Mouse (Mus musculus) small intestine, adult 2 months (tissue): ENCODE measurements around the gene Pmvk.

Experiments
- CTCF ChIP-seq: fragments of 200-500 bp; IDR thresholded peaks from 2 replicates; pipeline ENCODE4 v1.5.1; 2012; ENCODE audit warnings: low read depth, mild to moderate bottlenecking, control low read depth, inconsistent platforms, low read length, moderate library complexity, mixed read lengths; ENCODE audit not compliant: insufficient replicate concordance, insufficient read length; ENCODE audit errors: extremely low read depth
- POLR2A ChIP-seq: fragments of 200-500 bp; IDR thresholded peaks from 2 replicates; pipeline ENCODE4 v1.6.1; 2012; ENCODE audit warnings: low read depth, mild to moderate bottlenecking, control low read depth, inconsistent platforms, low read length, moderate library complexity

- TF ChIP-seq CTCF, result no peak
- no peak for TF ChIP-seq POLR2A
Observed at GRCm38 (mm10) chr3:89419981-89420380, 34.4 kb upstream of the Pmvk start.
